Mouse (Mus musculus): ENCODE data around the gene Pigv.
"Not testable (repeated sequence)": the region's sequence is repeated elsewhere in the genome, so short reads cannot be mapped to it uniquely, and the experiment has no call there.

The Pigv gene

GRCm38 (mm10) chr4:133672845-133673647 is 599 bp upstream of the Pigv start:
- no peak for DNase-seq (ENCODE audit: low spot score)

GRCm38 (mm10) chr4:133671184-133671880 is 1.1 kb downstream of the Pigv start:
- peak; percentile 81 for DNase-seq (ENCODE audit: low spot score)

- DNase-seq (ENCODE audit: low spot score) = no peak
Measured at GRCm38 (mm10) chr4:133669652-133670210, 2.7 kb downstream of the Pigv start.

GRCm38 (mm10) chr4:133668537-133668936 is 3.9 kb downstream of the Pigv start:
- no peak for DNase-seq (ENCODE audit: low spot score)

- no peak for DNase-seq (ENCODE audit: low spot score)
Measured at GRCm38 (mm10) chr4:133666199-133666598, 6.2 kb downstream of the Pigv start.

GRCm38 (mm10) chr4:133665118-133665517 is 7.3 kb downstream of the Pigv start:
- no peak for DNase-seq (ENCODE audit: low spot score)

- no peak for DNase-seq (ENCODE audit: low spot score)
Measured at GRCm38 (mm10) chr4:133662945-133663344, 9.5 kb downstream of the Pigv start.

GRCm38 (mm10) chr4:133662421-133662820 is 10.0 kb downstream of the Pigv start:
- no peak for DNase-seq (ENCODE audit: low spot score)

GRCm38 (mm10) chr4:133660193-133661155 is 12.0 kb downstream of the Pigv start:
- DNase-seq (ENCODE audit: low spot score) = peak; percentile 83

GRCm38 (mm10) chr4:133659497-133660192 is 12.8 kb downstream of the Pigv start:
- peak; percentile 52 for DNase-seq (ENCODE audit: low spot score)

- no peak for DNase-seq (ENCODE audit: low spot score)
Measured at GRCm38 (mm10) chr4:133658729-133659128, 13.7 kb downstream of the Pigv start.

- DNase-seq (ENCODE audit: low spot score) = no peak
Measured at GRCm38 (mm10) chr4:133657829-133658458, 14.5 kb downstream of the Pigv start.

GRCm38 (mm10) chr4:133656997-133657396 is 15.4 kb downstream of the Pigv start:
- DNase-seq (ENCODE audit: low spot score) = no peak

GRCm38 (mm10) chr4:133656294-133656693 is 16.2 kb downstream of the Pigv start:
- DNase-seq (ENCODE audit: low spot score) = no peak

- DNase-seq (ENCODE audit: low spot score) = not testable (repeated sequence)
Measured at GRCm38 (mm10) chr4:133654070-133654469, 18.4 kb downstream of the Pigv start.

- DNase-seq (ENCODE audit: low spot score) = no peak
Measured at GRCm38 (mm10) chr4:133652746-133653145, 19.7 kb downstream of the Pigv start.

- no peak for DNase-seq (ENCODE audit: low spot score)
Measured at GRCm38 (mm10) chr4:133651986-133652385, 20.5 kb downstream of the Pigv start.

GRCm38 (mm10) chr4:133651445-133651844 is 21.0 kb downstream of the Pigv start:
- DNase-seq (ENCODE audit: low spot score) = no peak

GRCm38 (mm10) chr4:133649989-133650699 is 22.3 kb downstream of the Pigv start, which contains the start of gene Zdhhc18:
Zdhhc18 (minus strand) TSS chr4:133650154.
- peak; percentile 74 for DNase-seq (ENCODE audit: low spot score)

- DNase-seq (ENCODE audit: low spot score) = not testable (repeated sequence)
Measured at GRCm38 (mm10) chr4:133649464-133649863, 23.0 kb downstream of the Pigv start.

Measured in ovary, postnatal 36 days (tissue).